Mouse (Mus musculus): ENCODE measurements around the gene Sec61b. TPM values are rescaled to one million over a fixed set of nuclear protein-coding genes. Genes with fewer than 3 reads are reported as not detected.
A peak's percentile ranks its signal among the peaks of the same experiment; 100 is the strongest.

The Sec61b gene
- polyA plus RNA-seq, 1 experiment, result 174 TPM

GRCm38 (mm10) chr4:47497811-47498385 lies 23.4 kb downstream of the Sec61b start:
- DNase-seq, result no peak
- no peak for TF ChIP-seq CTCF (IDR thresholded peaks at IDR 0.05; ENCODE audit: insufficient read depth, low read length)
- no peak for TF ChIP-seq POLR2A (IDR thresholded peaks at IDR 0.05; ENCODE audit: borderline replicate concordance, extremely low read depth, low read depth, low read length)
- Histone ChIP-seq H3K4me3 (replicated peaks; ENCODE audit: extremely low read depth, low read depth, low read length) (no peak overlapping the region), H3K4me1 (ENCODE audit: control insufficient read depth, insufficient read depth, low read length) (no peaks in the 10 kb centered on the region)
- 55% methylated on average over 7 of the region's 7 CpGs for WGBS

DNA sequence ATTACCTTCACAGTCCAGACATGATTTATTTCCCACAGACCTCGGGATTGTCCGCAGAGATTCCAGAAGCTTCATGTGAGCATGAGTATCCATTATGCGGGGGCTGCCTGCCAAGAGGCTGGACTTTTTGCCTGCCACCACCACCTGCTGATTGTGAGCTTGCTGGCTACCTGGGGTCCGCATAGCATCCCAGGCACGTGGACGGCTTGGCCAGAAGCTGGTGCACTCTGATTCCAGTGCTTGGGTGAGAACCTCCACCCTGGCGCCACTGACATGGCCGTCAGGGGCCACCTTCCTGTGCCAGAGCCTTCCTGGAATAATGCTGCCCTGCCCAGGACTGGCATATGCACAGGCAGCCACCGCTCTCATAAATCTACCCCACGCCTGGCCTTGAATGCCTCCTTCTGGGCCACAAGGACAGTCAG lies 24.7 kb downstream of the Sec61b start:
- Histone ChIP-seq H3K4me1 (ENCODE audit: control insufficient read depth, insufficient read depth, low read length) (no peaks in the 10 kb centered on the region), H3K4me3 (replicated peaks; ENCODE audit: extremely low read depth, low read depth, low read length) (no peak overlapping the region)
- DNase-seq, result no peak
- 72% methylated on average over 10 of the region's 10 CpGs for WGBS
- TF ChIP-seq POLR2A (IDR thresholded peaks at IDR 0.05; ENCODE audit: borderline replicate concordance, extremely low read depth, low read depth, low read length) (no peak), CTCF (IDR thresholded peaks at IDR 0.05; ENCODE audit: insufficient read depth, low read length) (no peak)

GRCm38 (mm10) chr4:47502546-47502971 lies 28.1 kb downstream of the Sec61b start:
- no peaks in the 10 kb centered on the region for H3K4me1 ChIP-seq (ENCODE audit: control insufficient read depth, insufficient read depth, low read length)
- peak; percentile 34 for DNase-seq
- 18% methylated on average over 4 of the region's 4 CpGs for WGBS
- no peak overlapping the region for H3K4me3 ChIP-seq (replicated peaks; ENCODE audit: extremely low read depth, low read depth, low read length)
- TF ChIP-seq POLR2A (IDR thresholded peaks at IDR 0.05; ENCODE audit: borderline replicate concordance, extremely low read depth, low read depth, low read length) (no peak), CTCF (IDR thresholded peaks at IDR 0.05; ENCODE audit: insufficient read depth, low read length) (peak; percentile 55)

DNA sequence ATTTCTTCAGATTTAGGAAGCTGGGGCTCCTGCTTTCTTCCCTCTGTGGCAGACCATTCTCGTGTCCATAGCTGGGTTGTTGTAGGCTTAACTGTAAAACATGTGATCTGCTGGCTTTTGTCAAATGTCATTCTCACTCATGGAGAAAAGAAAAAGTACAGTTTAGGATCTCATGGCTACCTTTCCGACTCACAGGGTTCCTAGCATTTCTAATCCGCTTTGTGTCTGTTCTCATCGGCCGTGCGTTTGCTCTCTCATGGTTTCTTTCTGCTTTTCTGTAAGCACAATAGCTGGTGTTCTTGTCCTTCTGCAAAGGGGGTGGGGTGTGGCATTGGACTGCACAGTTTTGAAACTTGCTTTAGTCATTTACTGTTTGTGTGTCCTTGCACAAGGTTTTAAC lies 28.6 kb downstream of the Sec61b start:
- H3K4me3 ChIP-seq (replicated peaks; ENCODE audit: extremely low read depth, low read depth, low read length), result no peak overlapping the region
- H3K4me1 ChIP-seq (ENCODE audit: control insufficient read depth, insufficient read depth, low read length), result no peaks in the 10 kb centered on the region
- no peak for TF ChIP-seq CTCF (IDR thresholded peaks at IDR 0.05; ENCODE audit: insufficient read depth, low read length)
- 79% methylated on average over 6 of the region's 6 CpGs for WGBS
- DNase-seq, result no peak

- no peak for DNase-seq
- no peaks in the 10 kb centered on the region for H3K4me1 ChIP-seq (ENCODE audit: control insufficient read depth, insufficient read depth, low read length)
- TF ChIP-seq CTCF (IDR thresholded peaks at IDR 0.05; ENCODE audit: insufficient read depth, low read length) (no peak), POLR2A (IDR thresholded peaks at IDR 0.05; ENCODE audit: borderline replicate concordance, extremely low read depth, low read depth, low read length) (no peak)
- 68% methylated on average over 10 of the region's 10 CpGs for WGBS
- no peak overlapping the region for H3K4me3 ChIP-seq (replicated peaks; ENCODE audit: extremely low read depth, low read depth, low read length)
Measured at GRCm38 (mm10) chr4:47504841-47505517, 30.5 kb downstream of the Sec61b start.

GRCm38 (mm10) chr4:47518551-47519181 lies 44.2 kb downstream of the Sec61b start:
- WGBS, result 64% methylated on average over 12 of the region's 12 CpGs
- no peak for DNase-seq
- Histone ChIP-seq H3K4me3 (replicated peaks; ENCODE audit: extremely low read depth, low read depth, low read length) (no peak overlapping the region), H3K4me1 (ENCODE audit: control insufficient read depth, insufficient read depth, low read length) (no peaks in the 10 kb centered on the region)
- no peak for TF ChIP-seq CTCF (IDR thresholded peaks at IDR 0.05; ENCODE audit: insufficient read depth, low read length)
- no peak for TF ChIP-seq POLR2A (IDR thresholded peaks at IDR 0.05; ENCODE audit: borderline replicate concordance, extremely low read depth, low read depth, low read length)

DNA sequence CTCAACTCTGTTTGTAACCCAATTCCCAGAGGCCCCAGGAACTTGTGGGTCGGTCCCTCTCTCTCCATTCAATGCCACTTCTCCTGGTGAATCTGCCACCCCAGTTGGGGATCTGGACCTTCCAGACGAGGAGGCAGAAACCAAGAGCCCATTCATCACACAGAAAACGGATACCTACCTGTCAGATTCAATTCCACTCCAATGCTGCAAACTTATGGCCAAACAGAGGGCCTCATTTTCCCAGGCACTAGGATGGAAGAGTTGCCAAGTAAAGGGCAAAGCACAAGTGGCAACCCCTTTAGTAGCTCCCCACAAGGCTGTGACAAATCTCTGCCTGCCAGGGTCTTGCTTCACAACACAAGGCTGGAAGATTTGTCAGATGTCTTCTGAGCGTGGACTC lies 45.6 kb downstream of the Sec61b start:
- no peak for TF ChIP-seq CTCF (IDR thresholded peaks at IDR 0.05; ENCODE audit: insufficient read depth, low read length)
- no peak for TF ChIP-seq POLR2A (IDR thresholded peaks at IDR 0.05; ENCODE audit: borderline replicate concordance, extremely low read depth, low read depth, low read length)
- Histone ChIP-seq H3K4me1 (ENCODE audit: control insufficient read depth, insufficient read depth, low read length) (no peaks in the 10 kb centered on the region), H3K4me3 (replicated peaks; ENCODE audit: extremely low read depth, low read depth, low read length) (no peak overlapping the region)
- DNase-seq, result no peak
- 62% methylated on average over 4 of the region's 4 CpGs for WGBS

DNA sequence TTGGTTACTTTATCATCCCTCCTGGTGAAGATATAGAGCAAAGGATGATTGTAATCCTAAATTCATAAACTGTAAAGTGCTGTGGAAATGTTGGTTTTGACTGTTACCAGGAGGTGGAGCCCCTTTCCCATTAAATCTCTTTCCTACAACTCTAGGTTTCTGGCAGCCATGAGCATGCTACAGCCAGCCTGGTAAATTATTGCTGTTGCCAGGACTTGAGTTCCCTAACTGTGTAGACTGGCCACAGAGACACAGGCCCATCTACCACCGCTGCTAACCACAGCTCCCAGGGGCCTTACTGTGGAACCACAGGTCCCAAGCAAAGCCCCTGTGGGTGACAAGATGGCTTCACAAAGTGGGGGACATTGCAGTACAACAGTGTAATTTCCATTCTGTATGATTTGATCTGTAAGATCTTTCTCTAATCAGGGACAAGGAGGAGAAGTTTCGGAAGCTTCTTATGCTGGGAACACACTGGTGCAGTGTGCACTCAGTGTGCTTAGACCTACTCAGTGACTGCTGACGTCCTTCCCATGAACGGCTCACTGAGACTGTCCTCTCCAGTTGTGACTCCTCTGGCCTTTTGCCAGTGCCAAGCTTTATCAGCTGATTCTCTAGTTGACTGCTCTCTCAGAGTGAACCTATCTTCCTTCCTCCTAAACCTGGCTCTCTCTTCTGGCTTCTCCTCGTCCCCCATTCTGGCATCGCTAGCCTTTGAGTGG lies 47.6 kb downstream of the Sec61b start:
- DNase-seq, result no peak
- Histone ChIP-seq H3K4me1 (ENCODE audit: control insufficient read depth, insufficient read depth, low read length) (no peaks in the 10 kb centered on the region), H3K4me3 (replicated peaks; ENCODE audit: extremely low read depth, low read depth, low read length) (no peak overlapping the region)
- 63% methylated on average over 6 of the region's 6 CpGs for WGBS
- TF ChIP-seq CTCF (IDR thresholded peaks at IDR 0.05; ENCODE audit: insufficient read depth, low read length) (no peak), POLR2A (IDR thresholded peaks at IDR 0.05; ENCODE audit: borderline replicate concordance, extremely low read depth, low read depth, low read length) (no peak)

GRCm38 (mm10) chr4:47529866-47530265 lies 55.4 kb downstream of the Sec61b start:
- 86% methylated on average over 4 of the region's 4 CpGs for WGBS
- Histone ChIP-seq H3K4me1 (ENCODE audit: control insufficient read depth, insufficient read depth, low read length) (no peaks in the 10 kb centered on the region), H3K4me3 (replicated peaks; ENCODE audit: extremely low read depth, low read depth, low read length) (no peak overlapping the region)
- no peak for TF ChIP-seq CTCF (IDR thresholded peaks at IDR 0.05; ENCODE audit: insufficient read depth, low read length)
- no peak for TF ChIP-seq POLR2A (IDR thresholded peaks at IDR 0.05; ENCODE audit: borderline replicate concordance, extremely low read depth, low read depth, low read length)
- no peak for DNase-seq

Other genes starting within 250 kb of the Sec61b start
- 6.2 and 9.9 TPM in 2 replicates for gene Tgfbr1, start 121.4 kb upstream of the Sec61b start, polyA plus RNA-seq (2012; rRNA removed)
- gene Alg2, start 325 bp upstream of the Sec61b start, polyA plus RNA-seq (2012; rRNA removed), result 14.7 and 17.8 TPM in 2 replicates

All from lung, adult 2 months (tissue).